Mouse (Mus musculus) erythroblast, embryonic 14.5 days (primary cell): ENCODE data around the gene Polr3e.
"Not testable (repeated sequence)": the region's sequence is repeated elsewhere in the genome, so short reads cannot be mapped to it uniquely, and the experiment has no call there.

Experiments used
- GATA1 ChIP-seq: IDR thresholded peaks from 2 replicates; pipeline ENCODE4 v1.6.1; 2012; ENCODE audit warnings: low read length, inconsistent platforms, mixed read lengths
- TAL1 ChIP-seq: IDR thresholded peaks from 3 replicates; pipeline ENCODE4 v1.6.1; 2012; ENCODE audit warnings: low read length, inconsistent platforms, mixed read lengths

- not testable (repeated sequence) for TF ChIP-seq GATA1, TAL1
These were observed 54.9 kb downstream of the Polr3e start for GRCm38 (mm10) chr7:120972471-120972870.
